In the genomic region with DNA sequence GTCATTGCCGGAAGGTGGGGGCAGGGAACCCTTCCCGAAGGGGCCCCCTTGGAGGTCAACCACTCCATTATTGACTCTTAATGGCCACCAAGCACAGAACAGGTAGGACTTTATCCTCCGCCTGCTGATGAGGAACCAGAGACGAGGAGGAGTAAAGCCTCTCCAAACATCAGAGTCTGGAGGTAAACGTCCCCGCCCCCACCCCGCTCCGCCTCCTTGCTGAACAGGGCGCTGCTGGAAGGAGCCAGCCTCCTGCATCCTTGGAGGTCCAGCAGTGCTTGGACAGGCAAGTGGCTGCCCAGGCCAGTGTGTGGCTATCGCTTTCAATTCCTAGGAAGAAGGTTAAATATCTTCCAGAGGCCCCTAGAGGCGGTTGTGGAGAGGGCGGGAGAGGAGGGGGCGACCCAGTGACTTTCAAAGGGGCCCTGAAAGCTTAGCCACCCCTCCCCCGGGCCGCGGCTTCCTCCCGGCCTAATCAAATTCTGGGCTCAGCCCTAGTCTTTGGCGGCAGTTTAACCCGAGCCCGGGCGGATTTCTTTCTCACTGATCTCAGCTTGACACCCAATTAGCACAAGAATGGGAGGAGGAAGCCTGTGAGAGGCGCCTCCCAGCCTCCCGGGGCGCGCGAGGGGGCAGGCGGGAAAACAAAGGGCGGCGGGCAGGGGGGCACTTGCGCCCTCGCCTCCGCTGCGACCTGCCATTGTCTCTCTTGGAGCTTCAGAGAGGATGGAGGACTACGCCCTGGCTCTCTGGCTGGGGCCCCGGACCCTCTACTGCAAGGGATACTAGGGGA, we compare ENCODE assay signal across 8 mouse cellular contexts. TPM values are rescaled to one million over a fixed set of nuclear protein-coding genes. Genes with fewer than 3 reads are reported as not detected.
DNase-seq lines count a peak whose midpoint lies in the region; ATAC-seq and TF ChIP-seq lines count a peak whose summit lies in the region.

A gene (plus strand): TSS at position 51 of the 793 bp plus-strand sequence.

- H3K36me3 ChIP-seq in forebrain, embryonic 16.5 days (ENCODE audit: control insufficient read depth, insufficient read depth), result peaks cover 11% of the 10 kb centered on the region; the same call in 1 of the 2 replicates
- no peaks in the 10 kb centered on the region for H3K36me3 ChIP-seq in lung, embryonic 15.5 days

- peak within 1 kb of the TSS; percentile 53 for H3K4me3 ChIP-seq in forebrain, embryonic 16.5 days (replicated peaks; ENCODE audit: low read length)
- H3K4me3 ChIP-seq in lung, embryonic 15.5 days, result peak within 1 kb of the TSS; percentile 51
- peak within 1 kb of the TSS; percentile 51 for H3K4me3 ChIP-seq in olfactory bulb, adult 2 months (ENCODE audit: insufficient read depth, low read depth, low read length)

- peak within 1 kb of the TSS; percentile 76 for H3K4me2 ChIP-seq in forebrain, embryonic 16.5 days (ENCODE audit: low read length)
- H3K4me2 ChIP-seq in lung, embryonic 15.5 days, result peak within 1 kb of the TSS; percentile 81

- no peaks in the 10 kb centered on the region for H3K9me3 ChIP-seq in forebrain, embryonic 16.5 days (ENCODE audit: control insufficient read depth, low read length)
- H3K9me3 ChIP-seq in lung, embryonic 15.5 days, result no peaks in the 10 kb centered on the region

- WGBS in forebrain, embryonic 16.5 days, result under 1% methylated on average over 34 of the region's 35 CpGs
- under 1% methylated on average over 35 of the region's 35 CpGs for WGBS in lung, embryonic 15.5 days
- WGBS in olfactory bulb, adult 2 months, result under 1% methylated on average over 35 of the region's 35 CpGs

- no peak for TF ChIP-seq CTCF in olfactory bulb, adult 2 months (IDR thresholded peaks at IDR 0.05; ENCODE audit: insufficient read depth, low read depth, low read length)

- DNase-seq in MN1 (ENCODE audit: low spot score), result peak; percentile 84
- peak; percentile 64 for DNase-seq in cerebellum, adult 11-12 months
- DNase-seq in heart, postnatal 25 days (ENCODE audit: low spot score), result peak; percentile 49
- DNase-seq in layer of hippocampus, adult 18-20 months (ENCODE audit: low spot score in 2 of 2), result peak; percentile 40 to 66
- DNase-seq in thymus, postnatal 10 days (ENCODE audit: low spot score in 2 of 2), result peak; percentile 60 to 68

- peak within 1 kb of the TSS; percentile 61 for H3K9ac ChIP-seq in forebrain, embryonic 16.5 days (replicated peaks; ENCODE audit: low read depth, low read length)
- peak within 1 kb of the TSS; percentile 66 for H3K9ac ChIP-seq in lung, embryonic 15.5 days

- peaks cover 13% of the 10 kb centered on the region for H3K4me1 ChIP-seq in forebrain, embryonic 16.5 days (replicated peaks; ENCODE audit: control insufficient read depth, insufficient read depth, low read length)
- H3K4me1 ChIP-seq in lung, embryonic 15.5 days, result peaks cover 22% of the 10 kb centered on the region
- H3K4me1 ChIP-seq in olfactory bulb, adult 2 months (ENCODE audit: control insufficient read depth, insufficient read depth, low read length), result peaks cover 12% of the 10 kb centered on the region

- peak within 1 kb of the TSS; percentile 87 for H3K27ac ChIP-seq in forebrain, embryonic 16.5 days (ENCODE audit: low read length)
- peak within 1 kb of the TSS; percentile 95 for H3K27ac ChIP-seq in lung, embryonic 15.5 days
- peak within 1 kb of the TSS; percentile 78 for H3K27ac ChIP-seq in olfactory bulb, adult 2 months (ENCODE audit: insufficient read depth, low read depth, low read length)

- no peaks in the 10 kb centered on the region for H3K27me3 ChIP-seq in forebrain, embryonic 16.5 days (replicated peaks; ENCODE audit: control insufficient read depth, insufficient read depth, low read length)
- H3K27me3 ChIP-seq in lung, embryonic 15.5 days, result no peaks in the 10 kb centered on the region

- intact Hi-C loops in heart, postnatal 25 days (cut with DNase I), result no loop called here

- peak; percentile 25; the same call in 1 of the 2 replicates for TF ChIP-seq POLR2A in olfactory bulb, adult 2 months (IDR thresholded peaks at IDR 0.05; ENCODE audit: insufficient read depth, low read depth, low read length)

- peak; percentile 67 for ATAC-seq in forebrain, embryonic 16.5 days
- peak; percentile 87 for ATAC-seq in lung, embryonic 15.5 days (ENCODE audit: borderline replicate concordance, extremely low read depth, low FRiP score, low TSS enrichment)

RNA-seq across cellular contexts. Expression of the gene that starts here (rescaled TPM):
- polyA plus RNA-seq in forebrain, embryonic 16.5 days (2015; fragmentation: Nextera tagmentation; extraction: Ambion mirVana), result 18.9 and 20.2 TPM in 2 replicates
- 10 to 100 TPM; 31.8 to 32.4 TPM for total RNA-seq in heart, postnatal 25 days (2021)
- 10 to 100 TPM; 44.5 to 50.7 TPM for total RNA-seq in layer of hippocampus, adult 18-20 months (2021)
- polyA plus RNA-seq in lung, embryonic 15.5 days (2015; fragmentation: Nextera tagmentation; extraction: Ambion mirVana), result 22.0 and 27.2 TPM in 2 replicates
- polyA plus RNA-seq in olfactory bulb, adult 2 months (2012; ENCODE audit: insufficient read depth, insufficient read length, low replicate concordance, missing spikeins), result not detected in 2 replicates

Comparison
In these comparisons a context has a peak if more than half of its experiments do, and no peak if none do; other contexts are left out.
1. Peak in every context shown above with its lines: DNase-seq, ATAC-seq, H3K4me3 ChIP-seq and H3K27ac ChIP-seq.
2. RNA of the gene that starts here (polyA plus RNA-seq): 22.0 to 27.2 TPM in lung, embryonic 15.5 days and 18.9 to 20.2 TPM in forebrain, embryonic 16.5 days; not detected in olfactory bulb, adult 2 months; every median in the first group is over 10 times any median in the second.